Mouse (Mus musculus) ES-Bruce4 (cell line): ENCODE measurements at regions not wholly inside any gene's neighbourhood (a gene's known extent, or its start where the extent isn't known, plus 50 kb on each side); places are given as distances from the start of the nearest gene placed in this dataset.

Experiments
- H3K27ac ChIP-seq: 2 replicates; pipeline ENCODE4 v1.5.1; 2012; ENCODE audit warnings: low read length, inconsistent platforms; ENCODE audit not compliant: insufficient read depth
- H3K27me3 ChIP-seq: 2 replicates; pipeline ENCODE4 v1.6.1; 2012; ENCODE audit warnings: mild to moderate bottlenecking, low read length, inconsistent platforms; ENCODE audit not compliant: control insufficient read depth, poor library complexity, insufficient read depth, severe bottlenecking
- H3K36me3 ChIP-seq: 2 replicates; pipeline ENCODE4 v1.6.1; 2012; ENCODE audit warnings: inconsistent platforms, mild to moderate bottlenecking, low read length, moderate library complexity; ENCODE audit not compliant: control insufficient read depth, poor library complexity, insufficient read depth, severe bottlenecking
- H3K4me1 ChIP-seq: one replicate; pipeline ENCODE4 v1.8.1; 2011; ENCODE audit warnings: low read length; ENCODE audit not compliant: control insufficient read depth, insufficient read depth
- H3K4me3 ChIP-seq: 2 replicates; pipeline ENCODE4 v1.5.1; 2011; ENCODE audit warnings: low read depth, mild to moderate bottlenecking, low read length
- H3K9ac ChIP-seq: 2 replicates; pipeline ENCODE4 v1.6.1; 2012; ENCODE audit warnings: low read depth, mild to moderate bottlenecking, inconsistent platforms; ENCODE audit not compliant: poor library complexity, severe bottlenecking
- H3K9me3 ChIP-seq: replicated peaks from 2 replicates; pipeline ENCODE4 v1.6.1; 2012; ENCODE audit warnings: mild to moderate bottlenecking, low read length, inconsistent platforms; ENCODE audit not compliant: control insufficient read depth, poor library complexity, insufficient read depth, severe bottlenecking
- CTCF ChIP-seq: IDR thresholded peaks from one replicate; pipeline ENCODE4 v1.8.1; 2011; ENCODE audit warnings: low read depth, low read length
- EP300 ChIP-seq: IDR thresholded peaks from 2 replicates; pipeline ENCODE4 v1.6.1; 2011; ENCODE audit warnings: low read depth, low read length; ENCODE audit not compliant: insufficient read depth
- POLR2A ChIP-seq: IDR thresholded peaks from one replicate; pipeline ENCODE4 v1.8.1; 2011; ENCODE audit warnings: low read length; ENCODE audit not compliant: insufficient read depth

DNA sequence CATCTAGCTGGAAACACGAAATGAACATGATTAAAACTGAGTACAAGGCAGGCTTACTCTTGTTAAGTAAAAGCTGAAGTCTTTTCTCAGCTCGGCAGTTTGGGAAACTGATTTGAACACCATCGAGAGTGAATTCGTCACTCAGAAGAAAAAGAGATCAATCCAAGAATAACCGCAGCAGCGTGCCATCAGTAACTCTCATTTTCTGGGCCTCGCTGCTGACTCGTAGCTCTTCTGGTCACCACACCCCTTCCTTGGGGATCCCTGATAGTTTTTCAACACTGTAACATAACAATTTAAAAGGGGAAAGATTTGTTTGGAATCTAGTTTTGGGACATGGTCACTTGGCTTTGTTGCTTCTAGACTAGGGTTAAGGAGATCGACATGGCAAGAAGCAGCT lies 337.0 kb downstream of the Pax3 start:
- H3K4me1 ChIP-seq = no peaks in the 10 kb centered on the region
- H3K4me3 ChIP-seq = no peak overlapping the region
- H3K9me3 ChIP-seq = no peaks in the 10 kb centered on the region
- no peak overlapping the region for H3K27ac ChIP-seq
- no peak for TF ChIP-seq CTCF
- no peak for TF ChIP-seq POLR2A
- no peak for TF ChIP-seq EP300
- H3K27me3 ChIP-seq = no peaks in the 10 kb centered on the region
- H3K9ac ChIP-seq = no peak overlapping the region
- no peaks in the 10 kb centered on the region for H3K36me3 ChIP-seq

DNA sequence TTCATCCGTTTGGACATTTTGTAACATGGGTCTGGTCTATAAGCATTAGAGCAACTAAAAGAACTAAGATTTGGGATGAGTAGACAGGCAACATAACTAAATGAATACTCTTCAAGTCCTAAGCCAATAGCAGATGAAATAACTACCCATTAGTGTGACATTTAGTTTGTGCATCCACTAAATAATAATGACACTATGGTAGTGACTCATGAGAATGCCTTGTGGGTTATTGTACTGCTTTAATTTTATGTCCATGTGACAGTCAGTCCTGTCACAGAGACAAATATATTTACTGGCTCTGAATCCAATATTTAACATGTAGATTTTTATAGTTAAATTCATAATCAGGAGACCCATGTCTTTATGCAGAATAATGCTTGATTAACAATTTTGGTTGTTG lies 339.5 kb upstream of the Epha4 start:
- Histone ChIP-seq H3K36me3 (no peaks in the 10 kb centered on the region), H3K27ac (no peak overlapping the region), H3K4me3 (no peak overlapping the region), H3K27me3 (no peaks in the 10 kb centered on the region), H3K4me1 (no peaks in the 10 kb centered on the region), H3K9ac (no peak overlapping the region), H3K9me3 (no peaks in the 10 kb centered on the region)
- TF ChIP-seq EP300 = no peak
- TF ChIP-seq CTCF = no peak
- TF ChIP-seq POLR2A = no peak

- no peak for TF ChIP-seq CTCF
- TF ChIP-seq POLR2A = no peak
- no peak for TF ChIP-seq EP300
- Histone ChIP-seq H3K4me1 (no peaks in the 10 kb centered on the region), H3K4me3 (no peak overlapping the region)
These were observed 333.1 kb upstream of the Epha4 start for GRCm38 (mm10) chr1:77847766-77848615.

GRCm38 (mm10) chr1:77846039-77846727 lies 331.3 kb upstream of the Epha4 start:
- no peaks in the 10 kb centered on the region for H3K4me1 ChIP-seq
- TF ChIP-seq EP300 = no peak
- no peak for TF ChIP-seq CTCF
- TF ChIP-seq POLR2A = no peak

More at GRCm38 (mm10) chr1:77847766-77848615, 333.1 kb upstream of the Epha4 start:
- Histone ChIP-seq H3K9me3 (no peaks in the 10 kb centered on the region), H3K36me3 (no peaks in the 10 kb centered on the region), H3K9ac (no peak overlapping the region), H3K27ac (no peak overlapping the region), H3K27me3 (no peaks in the 10 kb centered on the region)

GRCm38 (mm10) chr1:77840672-77841071 lies 325.8 kb upstream of the Epha4 start:
- Histone ChIP-seq H3K4me3 (no peak overlapping the region), H3K4me1 (no peaks in the 10 kb centered on the region), H3K9me3 (no peaks in the 10 kb centered on the region), H3K36me3 (no peaks in the 10 kb centered on the region), H3K9ac (no peak overlapping the region), H3K27ac (no peak overlapping the region), H3K27me3 (no peaks in the 10 kb centered on the region; the same call in 1 of the 2 replicates)
- TF ChIP-seq POLR2A = no peak
- TF ChIP-seq EP300 = no peak
- TF ChIP-seq CTCF = no peak

More at GRCm38 (mm10) chr1:77846039-77846727, 331.3 kb upstream of the Epha4 start:
- no peaks in the 10 kb centered on the region for H3K36me3 ChIP-seq
- no peak overlapping the region for H3K27ac ChIP-seq
- no peak overlapping the region for H3K4me3 ChIP-seq
- no peaks in the 10 kb centered on the region for H3K27me3 ChIP-seq
- no peak overlapping the region for H3K9ac ChIP-seq
- H3K9me3 ChIP-seq = no peaks in the 10 kb centered on the region

DNA sequence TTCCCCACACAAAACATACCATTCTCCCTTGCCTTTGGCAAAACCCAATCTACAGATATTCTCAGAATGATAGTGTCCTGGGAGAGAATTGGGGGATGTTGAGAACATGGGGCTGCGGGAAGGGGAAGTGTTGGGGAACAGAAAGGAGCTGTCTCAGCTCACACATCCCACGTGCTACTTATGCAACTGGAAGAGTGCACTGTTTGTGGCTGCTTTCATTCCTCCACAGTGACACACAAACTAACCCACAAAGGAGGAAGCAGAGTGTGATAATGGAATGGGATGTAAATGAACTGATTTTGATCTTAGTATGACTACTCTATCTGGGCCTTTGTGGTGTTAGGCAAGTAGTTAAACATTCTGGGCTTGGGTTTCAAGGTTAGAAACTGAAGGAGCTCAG lies 317.3 kb upstream of the Epha4 start:
- TF ChIP-seq EP300 (no peak), POLR2A (no peak), CTCF (no peak)
- no peaks in the 10 kb centered on the region for H3K4me1 ChIP-seq
- H3K27ac ChIP-seq = no peak overlapping the region
- no peaks in the 10 kb centered on the region for H3K9me3 ChIP-seq
- H3K4me3 ChIP-seq = no peak overlapping the region
- H3K9ac ChIP-seq = no peak overlapping the region
- H3K36me3 ChIP-seq = no peaks in the 10 kb centered on the region
- no peaks in the 10 kb centered on the region for H3K27me3 ChIP-seq
